Mouse (Mus musculus) megakaryocyte progenitor cell, adult 5-6 weeks (primary cell): ENCODE measurements at regions not wholly inside any gene's neighbourhood (a gene's known extent, or its start where the extent isn't known, plus 50 kb on each side); places are given as distances from the start of the nearest gene placed in this dataset.
A peak's percentile ranks its signal among the peaks of the same experiment; 100 is the strongest.

ENCODE experiments used
- ATAC-seq: replicated peaks from 2 replicates; pipeline ENCODE4 v1.8.0; 2016; ENCODE audit warnings: mild to moderate bottlenecking, moderate TSS enrichment, inconsistent platforms; ENCODE audit not compliant: poor library complexity

DNA sequence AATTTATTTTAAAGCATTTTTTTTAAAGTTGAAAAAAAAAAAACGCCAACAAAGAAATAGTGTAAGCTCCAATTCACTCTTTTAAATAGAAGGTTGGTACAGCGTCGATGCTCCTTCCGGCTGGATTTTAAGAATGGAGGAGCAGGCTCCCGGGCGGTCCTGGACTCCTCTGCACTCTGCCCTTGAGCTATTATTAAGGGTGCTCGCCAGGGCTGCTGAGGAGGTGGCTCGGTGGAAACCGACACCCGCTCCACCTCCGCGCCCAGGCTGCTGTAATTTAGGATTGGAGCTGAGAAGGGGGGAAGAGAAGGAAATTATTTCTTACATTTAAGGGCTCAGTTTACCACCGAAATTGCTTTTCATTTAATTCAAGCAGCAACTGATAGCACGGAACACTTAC, 298.8 kb downstream of the Satb1 start:
- ATAC-seq: 0 out of 2 replicates have a peak, but pooled peaks have one; percentile 41

DNA sequence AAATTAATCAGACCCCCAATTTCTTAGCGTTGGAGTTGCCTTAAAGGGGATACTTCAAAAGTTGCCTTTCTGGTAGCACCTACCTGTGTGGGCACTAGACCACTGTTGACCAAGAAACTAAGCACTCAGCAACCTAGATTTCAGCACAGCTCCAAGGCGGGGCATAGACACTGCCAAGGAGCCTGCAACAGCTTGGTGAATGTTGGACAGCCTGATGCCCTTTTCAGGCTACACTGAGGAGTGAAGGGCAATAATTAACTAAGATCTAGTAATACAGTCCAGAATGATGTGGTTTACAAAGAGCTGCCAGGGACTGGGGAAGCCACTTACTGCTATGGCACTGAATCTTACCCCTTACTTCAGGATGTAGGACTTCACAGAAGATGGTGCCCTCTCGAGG, 304.9 kb downstream of the Satb1 start:
- no peak for ATAC-seq

DNA sequence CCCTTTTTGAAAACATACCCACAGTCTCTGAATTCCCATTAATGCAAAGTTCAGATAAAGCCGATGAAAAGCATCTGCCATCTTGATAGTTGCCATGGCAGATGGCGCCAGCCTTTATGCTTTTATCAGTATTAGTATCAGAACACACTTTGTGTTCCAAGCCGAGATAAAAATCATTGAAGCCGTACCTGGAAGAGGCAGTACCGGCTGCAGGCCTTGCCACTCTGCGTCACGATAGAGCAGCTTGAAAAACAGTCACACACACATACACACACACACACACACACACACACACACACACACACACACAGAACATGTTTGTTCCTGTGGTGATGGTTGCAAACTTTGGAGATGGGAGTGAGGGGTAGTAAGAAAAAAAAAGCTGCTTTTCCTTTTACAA, 306.2 kb downstream of the Satb1 start:
- no peak for ATAC-seq

DNA sequence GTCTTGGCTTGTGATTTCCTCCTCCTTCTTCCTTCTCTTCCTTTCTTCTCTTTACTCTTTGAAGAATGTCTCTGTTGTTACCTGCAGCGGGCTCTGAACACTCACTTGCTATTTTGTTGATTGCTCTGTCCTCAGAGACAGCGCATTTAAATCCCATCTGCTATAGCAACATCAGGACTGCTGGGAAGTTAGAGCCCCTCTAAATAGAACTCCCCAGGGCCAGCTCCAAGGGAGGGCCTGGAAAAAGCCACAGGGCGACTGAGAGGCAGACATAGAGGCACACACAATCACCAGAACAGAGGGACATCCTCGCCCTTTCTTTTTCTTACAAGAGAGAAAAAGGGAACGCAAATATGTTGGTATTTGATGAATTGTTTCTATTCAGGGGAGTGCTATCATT, 306.6 kb downstream of the Satb1 start:
- ATAC-seq: no peak

DNA sequence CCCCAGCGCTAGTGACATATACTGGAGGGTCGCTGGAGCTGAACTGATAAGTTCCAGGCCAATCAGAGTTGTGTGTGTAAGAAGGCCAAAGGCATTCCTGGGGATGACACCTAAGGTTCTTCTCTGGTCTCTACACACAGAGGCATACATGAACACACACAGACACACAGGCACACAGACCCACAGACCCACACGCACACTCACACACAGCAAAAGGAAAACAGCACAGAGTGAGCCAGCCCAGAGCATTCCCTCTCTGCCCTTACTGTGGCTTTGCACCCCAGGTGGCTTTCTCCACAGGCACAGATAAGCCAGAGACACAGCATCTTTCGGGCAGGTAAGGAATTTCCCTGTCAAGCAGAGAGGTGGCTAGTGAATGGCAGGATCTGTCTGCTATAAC, 307.1 kb downstream of the Satb1 start:
- ATAC-seq: no peak

DNA sequence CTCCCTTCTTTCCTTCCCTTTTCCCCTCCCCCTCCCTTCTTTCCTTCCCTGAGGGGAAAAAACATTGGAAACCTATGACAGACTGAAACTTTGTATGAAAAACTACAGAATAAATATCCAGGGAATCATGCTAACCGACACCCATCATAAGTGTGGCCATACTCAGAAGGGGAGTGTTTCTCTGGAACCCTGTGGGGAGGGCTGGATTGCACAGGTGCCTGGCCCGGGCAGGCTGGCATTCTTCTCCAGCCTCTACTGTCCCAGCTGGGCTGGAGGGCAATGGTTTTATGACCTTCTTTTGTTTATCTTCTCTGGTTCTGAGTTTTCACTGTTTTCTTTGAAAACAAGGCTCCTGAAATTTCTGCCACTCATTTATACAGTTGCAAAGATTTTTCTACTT, 307.9 kb downstream of the Satb1 start:
- ATAC-seq: no peak

DNA sequence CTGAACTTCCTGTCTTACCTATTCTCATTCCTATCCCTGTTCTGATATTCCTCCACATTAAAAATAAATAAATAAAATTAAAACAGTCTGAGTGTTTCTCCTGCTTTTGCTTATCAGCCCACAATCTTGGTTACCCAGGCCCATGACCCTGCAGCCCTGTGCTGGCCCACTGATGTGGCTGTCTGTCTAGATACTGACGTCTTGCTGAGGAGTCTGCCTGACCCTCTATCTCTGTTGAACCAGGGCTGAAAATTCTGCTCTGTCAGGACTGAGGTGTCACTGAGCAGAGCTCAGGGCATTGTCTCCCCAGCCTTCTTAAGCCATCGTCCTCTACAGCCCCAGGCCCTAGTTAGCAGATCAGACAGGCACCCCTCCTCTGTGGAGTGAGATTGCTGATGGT, 321.2 kb downstream of the Satb1 start:
- ATAC-seq: no peak

DNA sequence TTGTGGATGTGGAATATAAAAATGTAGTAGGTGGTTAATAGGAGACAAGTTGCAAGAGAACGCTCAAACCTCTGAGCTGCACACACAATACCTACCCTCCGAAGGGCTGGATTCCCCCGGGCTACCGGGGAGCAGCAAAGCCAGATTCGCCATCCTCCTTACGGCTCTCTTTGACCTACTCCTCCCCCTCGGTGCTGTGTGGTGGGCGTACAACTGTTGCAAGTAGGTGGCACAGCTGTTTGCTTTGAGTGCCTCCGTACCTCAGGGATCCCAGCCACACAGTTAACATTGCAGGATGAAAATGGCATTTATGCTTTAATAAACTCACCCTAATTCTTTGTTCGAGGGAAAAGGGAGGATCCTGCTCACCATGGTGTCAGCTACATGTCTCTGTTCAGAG, 321.6 kb upstream of the Tbc1d5 start:
- no peak for ATAC-seq

DNA sequence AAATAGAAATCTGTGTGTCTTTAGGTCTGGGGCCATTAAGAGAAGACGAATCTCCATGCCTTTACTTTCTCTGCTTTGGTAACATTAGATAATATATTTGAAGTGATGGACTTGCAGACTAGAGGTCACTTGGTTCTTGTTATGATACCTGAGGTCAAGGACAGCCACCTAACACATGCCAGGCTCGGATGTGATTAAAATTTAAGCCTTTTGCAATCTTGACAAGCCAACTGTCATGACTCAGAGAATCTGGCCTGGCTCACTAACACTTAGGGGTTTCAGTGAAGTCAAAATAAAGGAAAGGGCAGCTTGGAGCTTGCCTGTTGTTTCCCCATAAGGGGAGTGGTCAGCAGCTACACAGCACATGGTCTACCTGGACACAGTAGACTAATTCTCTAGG, 320.4 kb upstream of the Tbc1d5 start:
- no peak for ATAC-seq

DNA sequence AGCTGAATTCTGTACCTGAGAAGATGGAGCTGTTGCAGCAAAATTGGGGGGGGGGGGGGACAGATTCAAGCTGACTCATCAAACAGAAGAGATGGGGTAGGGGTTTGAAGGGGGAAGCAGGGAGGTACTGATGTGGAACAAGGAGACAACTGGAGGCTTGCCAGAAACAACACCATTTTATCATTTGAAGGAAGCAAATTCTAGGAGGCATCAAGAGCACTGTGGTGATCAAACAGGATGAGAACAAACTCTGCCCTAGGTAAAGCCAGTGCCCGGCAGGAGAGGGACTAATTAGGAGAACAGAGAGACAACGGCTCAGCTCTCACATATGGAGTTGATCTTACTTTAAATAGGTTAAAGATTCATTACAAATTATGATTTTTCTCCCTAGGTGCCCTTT, 315.9 kb upstream of the Tbc1d5 start:
- ATAC-seq: no peak

DNA sequence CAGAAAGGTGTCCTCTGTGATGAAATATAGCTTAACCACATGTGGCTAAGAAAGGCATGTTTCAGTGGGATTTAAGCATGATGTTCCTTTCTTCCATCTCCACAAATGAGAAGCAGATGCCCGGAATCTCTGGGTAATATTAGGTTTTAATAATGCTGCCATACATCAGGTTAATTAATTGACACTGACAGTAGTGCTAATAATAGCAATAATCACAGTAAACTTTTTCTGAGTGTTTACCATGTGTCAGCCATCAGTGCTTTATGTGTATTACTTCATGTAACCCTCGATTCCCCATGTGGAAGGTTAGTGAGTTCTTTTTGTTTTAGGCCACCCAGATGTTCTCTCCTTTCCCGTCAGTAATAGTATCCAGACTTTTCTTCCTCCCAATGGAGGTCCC, 310.2 kb upstream of the Tbc1d5 start:
- no peak for ATAC-seq

DNA sequence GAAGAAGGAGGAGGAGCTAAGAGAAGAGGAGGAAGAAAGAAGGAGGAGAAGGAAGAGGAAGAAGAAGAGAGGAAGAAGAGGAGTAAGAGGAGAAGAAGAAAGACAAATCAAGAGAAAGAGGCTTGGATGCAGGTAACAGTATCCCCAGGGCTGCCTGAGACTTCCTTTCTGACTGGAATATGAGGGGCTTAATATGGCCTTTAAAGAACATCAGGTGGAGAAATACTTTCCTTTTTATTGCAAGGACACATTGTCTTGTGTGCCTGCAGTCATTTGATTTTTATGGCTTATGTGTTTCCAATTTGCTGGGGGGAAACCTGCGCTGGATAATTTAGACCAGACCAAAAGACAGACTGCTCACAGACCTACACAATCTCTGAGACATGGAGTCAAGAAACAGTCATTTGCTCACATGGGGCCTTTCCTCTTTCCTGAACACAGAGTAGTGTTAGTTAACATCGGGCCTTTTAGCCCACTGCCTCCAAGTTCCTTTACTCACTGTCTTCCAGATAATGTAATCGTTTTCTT, 308.8 kb upstream of the Tbc1d5 start:
- ATAC-seq: no peak

DNA sequence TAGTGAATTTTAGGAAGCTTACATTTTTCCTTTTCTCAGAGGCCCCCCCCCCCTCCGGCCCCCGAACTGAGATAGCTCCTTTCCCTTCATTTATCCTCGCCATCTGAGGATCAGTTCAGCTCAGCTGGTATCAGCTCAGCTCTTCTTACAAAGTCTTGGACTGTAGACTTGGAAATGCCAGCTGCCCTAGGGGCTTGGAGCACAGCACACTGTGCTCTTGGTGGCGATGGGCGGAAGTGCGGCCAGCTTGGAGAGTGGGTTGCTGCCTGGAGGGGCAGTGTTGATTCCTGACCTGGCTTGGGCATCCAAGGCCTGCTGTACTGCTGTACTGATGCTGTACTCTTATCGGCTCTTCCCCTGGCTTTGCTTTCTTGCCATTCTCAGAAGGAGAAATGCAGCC, 298.7 kb upstream of the Tbc1d5 start:
- no peak for ATAC-seq

DNA sequence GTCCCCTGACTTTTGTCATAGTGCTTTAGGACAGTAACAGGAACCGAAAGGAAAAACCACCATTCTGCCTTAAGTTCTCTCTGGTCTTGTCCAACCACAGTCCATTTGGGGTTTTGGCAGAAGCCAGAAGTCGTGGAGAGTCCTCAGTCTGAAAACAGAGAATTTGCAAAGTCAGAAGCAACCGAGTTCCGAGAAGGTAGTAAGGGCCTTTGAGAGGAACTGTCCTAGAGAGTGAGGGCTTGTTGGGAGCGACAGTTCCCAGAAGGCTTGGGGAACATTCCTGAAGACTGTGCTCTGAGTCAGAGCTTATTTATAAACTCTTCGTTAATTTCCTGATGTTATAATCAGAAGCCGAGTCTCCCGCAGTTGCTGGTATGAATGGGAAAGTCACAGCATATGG, 298.3 kb upstream of the Tbc1d5 start:
- ATAC-seq: peak; percentile 39; the same call in 1 of the 2 replicates

DNA sequence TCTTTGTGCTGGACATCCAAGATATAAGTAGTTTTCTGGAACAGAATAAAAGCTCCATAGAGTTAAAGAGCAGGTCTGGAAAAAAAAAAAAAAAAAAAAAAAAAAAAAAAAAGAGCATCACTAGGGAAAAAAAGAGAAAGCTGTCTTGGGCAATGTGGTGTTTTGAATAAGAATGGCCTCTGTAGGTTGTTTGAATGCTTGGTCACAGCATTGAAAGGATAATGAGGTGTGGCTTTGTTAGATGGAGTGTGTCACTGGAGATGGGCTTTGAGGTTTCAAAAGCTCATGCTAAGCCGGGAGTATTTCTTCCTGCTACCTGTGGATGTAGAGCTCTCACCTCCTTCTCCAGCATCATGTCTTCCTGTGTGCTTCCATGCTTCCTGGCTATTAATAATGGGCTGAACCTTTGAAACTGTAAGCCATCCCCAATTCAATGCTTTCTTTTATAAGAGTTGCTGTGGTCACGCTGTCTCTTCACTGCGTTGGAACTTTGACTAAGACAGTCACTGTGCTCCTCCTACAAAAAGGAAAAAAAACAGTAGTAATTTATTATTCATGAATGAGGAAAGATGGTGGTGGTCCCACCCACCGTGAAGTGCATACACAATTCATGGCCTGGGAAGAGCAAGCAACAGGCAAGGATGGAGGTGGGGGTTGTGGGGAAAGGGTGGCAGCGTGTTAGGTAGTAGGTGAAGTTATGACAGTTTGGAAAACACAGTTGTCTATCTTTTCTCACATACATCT, 283.2 kb upstream of the Tbc1d5 start:
- ATAC-seq: no peak

DNA sequence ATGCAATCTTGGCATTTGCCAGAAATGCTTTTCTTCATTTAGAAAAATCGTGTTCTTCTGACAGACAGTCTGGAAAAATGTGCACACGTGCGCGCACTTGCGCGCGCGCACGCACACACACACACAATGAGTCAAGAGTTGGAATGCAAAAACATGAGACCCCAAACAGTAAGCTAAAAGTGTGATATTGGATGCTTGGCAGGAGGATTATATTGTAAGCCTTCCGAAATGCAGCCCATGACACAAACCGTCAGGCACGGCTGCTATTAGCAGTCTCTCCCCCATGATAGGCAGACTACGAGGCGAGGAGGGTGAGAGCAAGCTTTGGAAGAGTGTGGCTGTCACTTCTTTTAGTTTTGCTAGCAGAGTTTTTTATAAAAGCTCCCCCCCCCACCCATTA, 282.1 kb upstream of the Tbc1d5 start:
- ATAC-seq: no peak

DNA sequence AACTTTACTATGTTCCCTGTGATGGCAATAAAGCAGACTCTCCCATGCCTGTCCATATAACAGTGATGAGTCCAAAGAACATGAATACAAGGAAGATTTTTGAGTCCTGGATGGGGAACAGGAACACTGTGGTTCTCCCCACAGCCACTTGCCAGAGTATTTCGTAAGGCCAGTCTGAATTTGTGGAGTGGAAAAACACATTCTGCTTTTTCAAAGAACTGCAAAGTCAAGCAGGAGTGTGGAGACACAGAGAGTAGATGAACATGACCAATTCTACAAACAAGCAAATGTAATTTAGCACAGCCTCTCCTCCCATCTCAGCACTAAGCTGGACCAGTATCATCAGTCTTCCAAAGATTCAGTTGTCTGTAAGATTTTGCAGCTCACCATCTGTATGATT, 280.0 kb upstream of the Tbc1d5 start:
- ATAC-seq: peak; percentile 58

DNA sequence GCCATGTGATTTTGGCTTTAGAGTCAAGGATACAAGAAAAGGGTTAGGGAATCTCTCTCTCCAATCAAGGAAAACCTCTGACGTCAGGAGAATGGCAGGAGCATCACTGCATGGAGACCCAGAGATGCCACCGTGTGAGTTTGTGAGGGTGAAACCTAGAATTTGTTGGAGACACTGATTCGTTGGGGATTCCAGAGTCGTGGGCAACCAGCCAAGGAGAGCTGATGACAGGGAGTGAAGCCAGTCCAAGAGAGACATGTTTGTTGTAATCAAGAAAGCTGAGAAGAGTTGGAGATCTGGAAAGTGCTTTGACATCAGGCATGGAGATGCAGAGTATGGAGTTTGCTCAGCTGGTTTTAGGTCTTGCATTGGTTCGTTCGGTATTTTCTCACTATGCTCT, 236.6 kb upstream of the Tbc1d5 start:
- ATAC-seq: no peak

DNA sequence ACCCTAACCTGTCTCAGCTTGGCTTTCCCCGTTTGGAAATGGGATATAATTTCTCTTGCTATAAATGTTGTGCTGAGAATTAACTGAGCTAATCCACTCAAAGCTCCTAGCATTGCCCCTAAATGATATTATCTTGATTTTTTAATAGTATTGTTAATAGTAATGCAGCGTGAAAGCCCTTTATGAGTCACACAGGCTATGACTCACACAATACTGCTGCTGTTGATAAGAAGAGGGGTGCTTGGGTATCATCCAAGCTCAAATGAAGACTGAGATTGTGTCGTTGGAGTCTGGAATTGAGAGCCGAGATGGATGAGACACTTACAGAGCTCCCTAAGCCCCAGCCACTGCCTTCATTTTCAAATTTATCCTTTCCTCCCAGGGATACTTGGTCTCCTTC, 235.2 kb upstream of the Tbc1d5 start:
- no peak for ATAC-seq

DNA sequence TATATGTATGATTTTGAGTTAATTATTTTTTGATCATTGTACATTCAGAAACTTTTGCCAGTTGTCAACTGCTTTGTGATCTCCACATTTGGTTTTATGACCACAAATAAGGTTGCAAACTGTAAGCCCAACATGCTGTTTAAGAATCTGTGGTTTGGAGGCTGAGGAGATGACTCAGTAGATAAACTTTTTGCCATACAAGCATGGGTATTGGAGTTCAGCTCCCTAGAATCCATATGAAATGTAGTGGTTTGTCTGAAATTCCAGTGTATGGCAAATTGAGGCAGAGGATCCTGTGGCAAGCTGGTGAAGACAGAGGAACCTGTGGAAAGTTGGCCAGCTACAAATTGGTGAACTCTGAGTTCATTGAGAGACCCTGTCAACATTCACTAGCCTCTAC, 234.6 kb upstream of the Tbc1d5 start:
- no peak for ATAC-seq

DNA sequence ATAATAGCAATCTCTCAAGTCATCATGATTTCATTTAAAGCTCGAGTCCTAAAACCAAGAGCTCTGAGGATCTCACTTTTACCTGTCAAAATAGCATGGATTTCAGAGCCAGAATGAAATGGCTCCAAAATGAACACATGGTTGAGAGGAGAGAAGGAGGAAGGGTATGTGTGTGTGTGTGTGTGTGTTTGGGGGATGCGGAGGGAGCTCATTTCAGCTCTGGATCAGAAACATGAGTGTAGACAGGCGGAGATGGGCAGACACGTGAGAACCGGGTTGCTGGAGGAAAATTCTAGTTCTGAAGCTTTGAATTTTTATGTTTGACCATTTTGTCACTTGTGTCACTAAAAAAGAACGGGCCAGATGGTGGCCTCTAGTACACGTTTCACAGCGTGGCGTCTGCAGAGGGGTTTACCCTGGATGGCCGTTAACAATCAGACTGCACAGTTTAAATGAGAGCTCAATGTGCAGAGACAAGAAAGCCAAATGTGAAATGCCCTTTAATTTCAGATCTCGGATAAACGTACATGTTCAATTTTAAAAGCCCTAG, 232.5 kb upstream of the Tbc1d5 start:
- ATAC-seq: no peak

DNA sequence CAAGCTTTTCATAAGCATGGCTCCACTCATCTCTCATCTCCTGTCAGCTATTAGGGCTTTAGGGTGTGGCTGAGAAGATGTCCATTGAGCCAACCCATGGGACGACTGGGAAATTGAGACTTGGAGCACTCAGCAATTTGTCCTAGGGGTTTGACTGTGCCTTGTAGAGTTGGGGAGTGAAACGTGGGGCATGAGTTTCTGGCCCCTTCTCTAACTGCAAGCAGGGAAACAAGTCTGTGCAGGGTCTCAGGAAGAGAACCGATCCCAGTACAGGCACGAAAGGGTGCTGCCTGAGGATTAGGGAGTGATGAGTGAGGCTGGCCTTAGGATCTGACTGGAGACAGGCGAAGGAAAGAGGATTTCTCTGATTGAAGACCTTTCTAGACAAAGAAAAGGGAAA, 229.7 kb upstream of the Tbc1d5 start:
- ATAC-seq: no peak

DNA sequence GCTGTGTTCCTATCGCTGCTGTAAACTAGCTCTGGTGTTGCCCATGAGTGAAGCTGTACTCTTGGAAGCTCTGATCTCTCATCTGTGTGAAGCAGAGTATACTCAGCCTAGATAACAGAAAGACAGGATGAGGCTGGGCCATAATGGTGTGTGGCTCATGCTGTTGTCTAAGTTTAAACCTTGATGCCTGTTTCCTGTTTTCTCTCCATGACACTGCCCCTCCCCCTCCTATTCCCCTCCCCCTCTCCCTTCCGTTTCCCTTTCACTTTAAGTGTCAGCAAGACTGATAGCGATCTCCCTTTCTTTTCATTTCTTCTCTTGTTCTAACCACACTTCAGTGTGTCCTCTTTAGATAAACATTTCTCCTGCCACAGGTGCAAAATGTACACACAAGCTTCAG, 229.2 kb upstream of the Tbc1d5 start:
- ATAC-seq: peak; percentile 56
